Mouse (Mus musculus) neural tube, postnatal 0 days (tissue): ENCODE results near the gene St8sia2. TPM values are rescaled to one million over a fixed set of nuclear protein-coding genes. Genes with fewer than 3 reads are reported as not detected.

ENCODE experiments used
- polyA plus RNA-seq: library from polyadenylated mRNA; unstranded; fragments of >200 nt; fragmentation: Nextera tagmentation; extraction: Ambion mirVana; gene quantifications from 2 replicates; pipeline ENCODE4 v1.2.1, GENCODE M21; 2015

Gene St8sia2
- 22.2 and 31.9 TPM in 2 replicates for polyA plus RNA-seq

DNA sequence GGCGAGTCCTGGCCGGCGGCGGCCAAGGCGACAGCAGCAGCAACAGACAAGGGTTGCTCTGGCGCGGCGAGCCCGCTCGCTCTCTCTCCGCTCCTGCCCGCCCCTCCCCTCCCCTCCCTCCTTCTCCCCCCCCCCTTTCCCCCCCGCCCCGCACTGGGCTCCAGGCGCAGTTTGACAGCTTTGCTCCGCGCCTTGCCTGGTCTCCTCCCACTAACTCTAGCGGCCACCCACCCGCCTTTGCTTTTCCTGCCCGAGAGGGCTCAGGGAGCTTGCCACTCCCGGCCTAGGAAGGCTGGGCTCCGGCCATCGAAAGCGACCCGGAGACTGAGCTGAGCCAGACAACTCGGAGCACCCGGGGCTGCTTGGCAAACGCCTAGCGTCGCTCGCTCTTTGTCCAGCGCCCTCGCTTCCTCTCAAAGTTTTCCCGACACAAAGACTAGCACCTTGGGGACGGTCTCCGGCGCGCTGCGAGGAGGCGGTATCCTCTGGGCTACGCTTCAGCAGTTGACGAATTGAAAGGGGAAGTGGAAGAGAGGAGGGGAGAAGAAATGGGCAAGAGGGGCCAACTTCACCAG is at the start of gene St8sia2:
Gene St8sia2 (minus strand): TSS at position 90 of the 575 bp plus-strand sequence.

